Mouse (Mus musculus) embryonic fibroblast, embryonic 13.5 days (primary cell): ENCODE measurements at regions not wholly inside any gene's neighbourhood (a gene's known extent, or its start where the extent isn't known, plus 50 kb on each side); places are given as distances from the start of the nearest gene placed in this dataset.

Experiments
- CTCF ChIP-seq: IDR thresholded peaks from 2 replicates; pipeline ENCODE4 v1.5.1; 2011; ENCODE audit warnings: mild to moderate bottlenecking, control low read depth, low read length, moderate library complexity, borderline replicate concordance; ENCODE audit not compliant: insufficient read depth
- POLR2A ChIP-seq: IDR thresholded peaks from 2 replicates; pipeline ENCODE4 v1.6.1; 2011; ENCODE audit warnings: low read depth, mild to moderate bottlenecking, control low read depth, low read length, moderate library complexity

DNA sequence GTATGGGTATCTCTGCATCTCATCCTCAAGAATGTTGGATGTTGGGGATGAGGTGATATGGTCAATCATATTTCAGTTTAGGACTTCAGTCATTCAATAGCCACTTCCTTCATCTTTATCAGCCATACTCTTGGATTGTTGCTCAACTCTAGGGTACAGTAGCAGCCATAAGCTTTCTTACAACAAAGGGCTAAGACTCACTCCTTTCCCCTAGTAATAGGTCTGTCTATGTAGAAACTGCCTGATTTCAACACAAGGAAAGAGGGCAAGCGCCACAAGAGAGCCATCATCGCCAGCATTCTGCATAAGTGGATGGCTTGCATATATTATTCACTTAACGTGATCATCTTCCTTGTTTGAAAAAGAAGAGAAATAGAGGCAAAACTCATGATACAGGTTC lies 107.5 kb upstream of the Rmdn2 start:
- TF ChIP-seq POLR2A, result no peak
- no peak for TF ChIP-seq CTCF
